Mouse (Mus musculus) myocyte (in vitro differentiated cells): ENCODE measurements around the gene Samd4b.

ENCODE experiments used
- CEBPB ChIP-seq: IDR thresholded peaks from 2 replicates; pipeline ENCODE4 v1.6.1; 2011; ENCODE audit warnings: mild to moderate bottlenecking, moderate library complexity; ENCODE audit not compliant: poor library complexity, insufficient read depth, severe bottlenecking
- MAX ChIP-seq: IDR thresholded peaks from one replicate; pipeline ENCODE4 v1.6.1; 2011; ENCODE audit warnings: low read depth, mild to moderate bottlenecking, control low read depth
- MYOG ChIP-seq, 3 experiments: IDR thresholded peaks; one replicate each; pipeline ENCODE4 v1.6.1; 2011; ENCODE audit warnings: control low read depth in 2 of 3, low read depth in 2 of 3, mild to moderate bottlenecking in 2 of 3; ENCODE audit not compliant: insufficient read length in 2 of 3, control insufficient read depth in 1 of 3, insufficient read depth in 1 of 3
- POLR2A ChIP-seq: IDR thresholded peaks from one replicate; pipeline ENCODE4 v1.6.1; 2011; ENCODE audit warnings: low read depth, mild to moderate bottlenecking, control low read depth, moderate library complexity; ENCODE audit not compliant: insufficient read length
- POLR2AphosphoS2 ChIP-seq: IDR thresholded peaks from one replicate; pipeline ENCODE4 v1.6.1; 2011; ENCODE audit warnings: low read depth, control low read depth; ENCODE audit not compliant: insufficient read length
- REST ChIP-seq: IDR thresholded peaks from one replicate; pipeline ENCODE4 v1.6.1; 2011; ENCODE audit warnings: mild to moderate bottlenecking, control low read depth, moderate library complexity; ENCODE audit not compliant: insufficient read depth, insufficient read length
- TCF12 ChIP-seq: IDR thresholded peaks from one replicate; pipeline ENCODE4 v1.6.1; 2011; ENCODE audit warnings: mild to moderate bottlenecking, control low read depth; ENCODE audit not compliant: poor library complexity, insufficient read depth, severe bottlenecking
- TCF3 ChIP-seq: IDR thresholded peaks from one replicate; pipeline ENCODE4 v1.6.1; 2011; ENCODE audit warnings: low read depth, control low read depth; ENCODE audit not compliant: insufficient read length
- USF1 ChIP-seq: IDR thresholded peaks from one replicate; pipeline ENCODE4 v1.6.1; 2011; ENCODE audit warnings: low read depth, mild to moderate bottlenecking, control low read depth, moderate library complexity

DNA sequence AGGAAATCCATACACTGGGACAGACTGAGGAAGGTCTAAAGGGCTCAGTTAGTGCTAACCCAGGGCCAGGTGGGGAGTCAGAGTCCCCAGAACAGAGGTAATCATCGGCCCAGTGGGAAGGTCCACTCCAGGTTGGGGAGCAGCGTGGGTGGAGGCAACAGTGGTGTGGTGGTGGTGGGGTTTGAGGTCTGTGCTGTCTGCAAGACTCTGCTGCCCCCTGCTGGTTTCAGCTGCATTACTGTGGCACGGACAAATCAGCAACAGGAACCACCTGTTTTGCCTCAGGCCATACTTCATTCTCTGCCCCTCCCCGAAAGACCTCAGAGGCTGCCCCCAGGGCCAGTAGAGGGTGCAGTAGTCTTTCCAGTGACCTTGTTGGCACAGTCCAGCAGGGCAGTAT lies 211.5 kb downstream of the Samd4b start:
- TF ChIP-seq POLR2A (no peak), TCF12 (no peak), CEBPB (no peak), MYOG (IDR thresholded peaks at IDR 0.05; ENCODE audit: control insufficient read depth in 1 of 3, insufficient read depth in 1 of 3, insufficient read length in 2 of 3, low read depth in 2 of 3) (peak in 2 of 3 experiments; percentile 24 to 56), MAX (no peak), POLR2AphosphoS2 (peak; percentile 26), TCF3 (no peak), REST (no peak), USF1 (no peak)
